Mouse (Mus musculus): ENCODE measurements around the gene Sptbn4. TPM values are rescaled to one million over a fixed set of nuclear protein-coding genes. Genes with fewer than 3 reads are reported as not detected.
A peak's percentile ranks its signal among the peaks of the same experiment; 100 is the strongest.

Gene Sptbn4
- polyA plus RNA-seq, 2 experiments, result 0.06 TPM

DNA sequence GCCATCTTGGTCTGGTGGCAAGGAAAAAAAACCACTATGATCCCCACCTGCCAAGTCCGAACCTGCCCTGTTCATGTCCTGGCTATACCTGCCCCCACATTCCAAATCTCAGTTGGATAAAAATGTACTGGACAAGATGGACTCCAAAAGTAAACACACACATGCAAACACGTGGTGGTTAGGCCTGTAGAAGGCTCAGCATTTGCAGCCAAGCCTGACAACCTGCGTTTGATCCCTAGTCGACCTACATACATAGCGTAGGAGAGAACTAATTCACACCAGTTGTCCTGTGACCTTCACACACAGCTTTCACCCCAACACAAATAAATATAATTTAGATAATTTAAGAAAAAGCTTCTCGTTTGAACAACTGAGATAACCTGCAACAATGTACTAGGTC, 86.7 kb downstream of the Sptbn4 start:
- H3K27ac ChIP-seq, result no peak overlapping the region
- TF ChIP-seq CTCF (IDR thresholded peaks at IDR 0.05; ENCODE audit: low read depth), result no peak
- TF ChIP-seq EP300 (IDR thresholded peaks at IDR 0.05; ENCODE audit: low read depth), result no peak
- peaks cover 38% of the 10 kb centered on the region for H3K27me3 ChIP-seq (ENCODE audit: control insufficient read depth, insufficient read depth, low read length)
- peak overlapping the region; percentile 66; the same call in 1 of the 2 replicates for H3K4me2 ChIP-seq (ENCODE audit: low read depth)
- no peak for DNase-seq (ENCODE audit: low read depth in 3 of 3, low spot score in 3 of 3)
- WGBS (ENCODE audit: insufficient replicate concordance), result 51% methylated on average over 6 of the region's 6 CpGs
- no peak for ATAC-seq (ENCODE audit: insufficient read depth)
- no peak overlapping the region for H3K9ac ChIP-seq (replicated peaks)
- H3K36me3 ChIP-seq (replicated peaks; ENCODE audit: control insufficient read depth, insufficient read depth, low read depth), result no peaks in the 10 kb centered on the region
- H3K4me1 ChIP-seq (replicated peaks; ENCODE audit: control insufficient read depth in 2 of 2, insufficient read depth in 2 of 2, low read length in 1 of 2), result peaks cover 6 to 24% of the 10 kb centered on the region in 2 experiments
- no peak overlapping the region for H3K4me3 ChIP-seq (ENCODE audit: insufficient read depth in 1 of 2, low read depth in 2 of 2, low read length in 2 of 2)
- H3K9me3 ChIP-seq (ENCODE audit: control insufficient read depth, low read length), result no peaks in the 10 kb centered on the region

DNA sequence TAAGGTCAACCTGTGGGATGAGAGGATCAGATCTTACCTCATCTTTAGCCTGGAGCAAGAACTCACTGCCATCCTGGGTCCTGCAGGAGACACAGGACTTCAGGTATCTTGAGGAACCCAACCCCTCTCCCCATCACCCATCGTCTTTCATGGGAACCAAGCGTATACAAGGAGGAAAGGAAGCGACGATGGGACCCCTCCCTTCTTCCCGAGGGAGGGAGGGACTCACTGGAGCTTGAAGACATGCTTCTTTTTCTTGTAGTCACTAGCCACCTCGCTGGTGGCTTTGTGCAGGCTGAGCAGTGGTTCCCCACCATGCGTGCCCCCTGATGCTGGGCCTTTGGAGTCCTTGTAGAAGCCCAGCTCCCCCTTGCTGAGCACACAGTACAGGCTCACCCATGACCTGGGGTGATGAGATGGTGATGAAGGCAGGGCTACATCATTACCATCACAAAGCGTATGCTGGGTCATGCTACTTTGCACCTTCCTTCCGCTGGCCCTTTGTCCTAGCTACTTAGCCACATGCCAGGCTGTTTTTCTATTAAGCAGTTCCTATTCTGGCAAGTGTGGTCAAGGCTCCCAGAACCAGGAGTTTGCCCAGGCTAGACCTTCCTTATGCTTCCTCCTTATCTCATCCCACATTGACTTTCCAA, 87.7 kb downstream of the Sptbn4 start:
- Histone ChIP-seq H3K9ac (replicated peaks) (no peak overlapping the region), H3K27ac (no peak overlapping the region), H3K9me3 (ENCODE audit: control insufficient read depth, low read length) (no peaks in the 10 kb centered on the region), H3K27me3 (ENCODE audit: control insufficient read depth, insufficient read depth, low read length) (peaks cover 29% of the 10 kb centered on the region), H3K4me3 (ENCODE audit: insufficient read depth in 1 of 2, low read depth in 2 of 2, low read length in 2 of 2) (no peak overlapping the region), H3K36me3 (replicated peaks; ENCODE audit: control insufficient read depth, insufficient read depth, low read depth) (no peaks in the 10 kb centered on the region), H3K4me2 (ENCODE audit: low read depth) (no peak overlapping the region), H3K4me1 (replicated peaks; ENCODE audit: control insufficient read depth in 2 of 2, insufficient read depth in 2 of 2, low read length in 1 of 2) (peaks cover 6 to 30% of the 10 kb centered on the region in 2 experiments)
- ATAC-seq (ENCODE audit: insufficient read depth) (no peak), DNase-seq (ENCODE audit: low read depth in 3 of 3, low spot score in 3 of 3) (no peak)
- WGBS (ENCODE audit: insufficient replicate concordance), result 81% methylated on average over 9 of the region's 9 CpGs
- TF ChIP-seq EP300 (IDR thresholded peaks at IDR 0.05; ENCODE audit: low read depth) (no peak), CTCF (IDR thresholded peaks at IDR 0.05; ENCODE audit: low read depth) (no peak)

DNA sequence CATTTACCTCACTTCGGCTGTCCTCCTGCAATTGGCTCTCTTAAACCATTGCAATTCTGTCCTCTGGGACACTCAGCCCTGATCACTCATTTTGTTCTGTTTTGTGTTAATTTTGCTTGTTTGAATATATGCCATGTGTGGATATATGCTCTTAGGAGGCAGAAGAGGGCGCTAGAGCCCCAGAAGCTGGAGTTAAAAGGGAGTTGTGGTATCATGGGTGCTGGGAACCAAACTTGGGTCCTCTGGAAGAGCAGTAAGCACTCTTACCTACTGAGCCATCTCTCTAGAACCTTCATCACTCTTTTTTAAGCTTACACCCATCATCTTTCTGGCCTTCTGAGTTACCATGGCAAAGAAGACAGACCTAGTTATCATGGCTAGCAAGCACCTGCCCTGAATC, 88.3 kb downstream of the Sptbn4 start:
- Histone ChIP-seq H3K4me1 (replicated peaks; ENCODE audit: control insufficient read depth in 2 of 2, insufficient read depth in 2 of 2, low read length in 1 of 2) (peaks cover 13 to 37% of the 10 kb centered on the region in 2 experiments), H3K27me3 (ENCODE audit: control insufficient read depth, insufficient read depth, low read length) (peaks cover 22% of the 10 kb centered on the region), H3K27ac (no peak overlapping the region), H3K9ac (replicated peaks) (no peak overlapping the region), H3K9me3 (ENCODE audit: control insufficient read depth, low read length) (no peaks in the 10 kb centered on the region), H3K4me3 (ENCODE audit: insufficient read depth in 1 of 2, low read depth in 2 of 2, low read length in 2 of 2) (no peak overlapping the region), H3K36me3 (replicated peaks; ENCODE audit: control insufficient read depth, insufficient read depth, low read depth) (no peaks in the 10 kb centered on the region), H3K4me2 (ENCODE audit: low read depth) (no peak overlapping the region)
- 56% methylated on average over 2 of the region's 2 CpGs for WGBS (ENCODE audit: insufficient replicate concordance)
- ATAC-seq (ENCODE audit: insufficient read depth), result no peak
- no peak for DNase-seq (ENCODE audit: low read depth in 3 of 3, low spot score in 3 of 3)
- TF ChIP-seq EP300 (IDR thresholded peaks at IDR 0.05; ENCODE audit: low read depth) (no peak), CTCF (IDR thresholded peaks at IDR 0.05; ENCODE audit: low read depth) (peak; percentile 12; the same call in 1 of the 2 replicates)

DNA sequence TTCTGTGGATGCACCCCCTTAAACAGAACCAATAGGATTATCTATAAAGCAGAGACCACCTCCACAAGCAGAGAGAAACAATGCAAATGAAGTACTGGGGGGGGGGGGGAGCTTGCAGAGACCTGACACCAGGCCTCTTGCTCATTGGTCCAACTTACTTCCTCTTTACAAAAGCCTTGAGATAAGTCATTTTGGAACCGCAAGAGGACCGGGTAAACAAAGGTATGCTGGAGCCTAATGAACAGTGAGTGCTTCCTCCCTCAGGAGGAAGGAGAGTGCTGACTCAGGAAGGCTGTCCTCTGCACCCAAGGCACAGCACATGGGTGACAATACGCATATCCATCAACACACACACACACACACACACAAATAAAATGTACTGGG, 89.9 kb downstream of the Sptbn4 start:
- no peak overlapping the region for H3K9ac ChIP-seq (replicated peaks)
- peaks cover 9% of the 10 kb centered on the region for H3K27me3 ChIP-seq (ENCODE audit: control insufficient read depth, insufficient read depth, low read length)
- WGBS (ENCODE audit: insufficient replicate concordance), result 3% methylated on average over 3 of the region's 3 CpGs
- TF ChIP-seq EP300 (IDR thresholded peaks at IDR 0.05; ENCODE audit: low read depth) (no peak), CTCF (IDR thresholded peaks at IDR 0.05; ENCODE audit: low read depth) (no peak)
- peak overlapping the region; percentile 71 for H3K4me2 ChIP-seq (ENCODE audit: low read depth)
- H3K27ac ChIP-seq, result no peak overlapping the region
- ATAC-seq (ENCODE audit: insufficient read depth), result no peak
- H3K4me1 ChIP-seq (replicated peaks; ENCODE audit: control insufficient read depth in 2 of 2, insufficient read depth in 2 of 2, low read length in 1 of 2), result peaks cover 15 to 43% of the 10 kb centered on the region in 2 experiments
- DNase-seq (ENCODE audit: low read depth in 3 of 3, low spot score in 3 of 3), result peak in 1 of 3 experiments; percentile 23
- H3K36me3 ChIP-seq (replicated peaks; ENCODE audit: control insufficient read depth, insufficient read depth, low read depth), result no peaks in the 10 kb centered on the region
- no peaks in the 10 kb centered on the region for H3K9me3 ChIP-seq (ENCODE audit: control insufficient read depth, low read length)
- no peak overlapping the region for H3K4me3 ChIP-seq (ENCODE audit: insufficient read depth in 1 of 2, low read depth in 2 of 2, low read length in 2 of 2)

DNA sequence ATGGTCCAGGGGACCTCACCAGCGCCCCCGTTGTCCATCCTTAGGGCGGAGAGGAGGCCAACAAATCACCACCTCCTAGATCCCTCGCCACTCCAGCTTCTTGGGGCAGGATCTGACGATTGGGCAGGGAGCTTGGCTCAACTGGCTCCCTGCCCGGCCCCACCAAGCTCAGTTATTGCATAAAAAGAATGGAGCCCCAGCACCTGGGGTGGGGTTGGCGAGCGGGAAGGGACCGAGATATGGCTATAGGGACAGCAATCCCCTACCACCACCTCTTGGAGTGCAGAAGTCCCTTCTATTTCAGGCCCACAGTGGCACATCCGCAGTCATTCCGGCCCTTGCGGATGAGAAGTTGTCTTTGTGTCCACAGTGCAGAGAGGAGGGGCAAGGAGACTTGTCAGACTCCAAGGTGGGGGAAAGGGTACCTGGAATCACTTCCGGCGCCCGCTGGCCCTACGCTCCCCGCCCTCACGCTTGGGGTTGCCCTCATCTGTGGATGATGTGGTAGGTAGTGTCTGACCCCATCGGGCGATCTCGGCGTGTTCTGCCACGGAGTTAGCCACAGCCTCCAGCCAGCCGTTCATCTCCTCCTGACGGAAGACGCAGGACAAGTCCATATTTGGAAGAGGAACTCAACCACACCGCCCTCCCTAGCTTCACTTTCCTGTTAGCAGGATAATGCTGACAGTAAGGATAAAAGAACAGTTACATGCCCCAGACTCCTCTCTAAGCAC, 90.5 kb downstream of the Sptbn4 start, which contains the start of gene Gm20479:
Gene Gm20479 (minus strand): TSS at position 559 of the 734 bp plus-strand sequence.
- no peak for TF ChIP-seq EP300 (IDR thresholded peaks at IDR 0.05; ENCODE audit: low read depth)
- no peak for TF ChIP-seq CTCF (IDR thresholded peaks at IDR 0.05; ENCODE audit: low read depth)
- H3K4me2 ChIP-seq (ENCODE audit: low read depth), result peak within 1 kb of the TSS; percentile 71
- no peak for ATAC-seq (ENCODE audit: insufficient read depth)
- H3K9ac ChIP-seq (replicated peaks), result peak within 1 kb of the TSS; percentile 49
- WGBS (ENCODE audit: insufficient replicate concordance), result 3% methylated on average over 27 of the region's 27 CpGs
- H3K4me1 ChIP-seq (replicated peaks; ENCODE audit: control insufficient read depth in 2 of 2, insufficient read depth in 2 of 2, low read length in 1 of 2), result peaks cover 15 to 43% of the 10 kb centered on the region in 2 experiments
- peak within 1 kb of the TSS; percentile 85 to 93 for H3K4me3 ChIP-seq (ENCODE audit: insufficient read depth in 1 of 2, low read depth in 2 of 2, low read length in 2 of 2)
- DNase-seq (ENCODE audit: low read depth in 3 of 3, low spot score in 3 of 3), result no peak
- H3K27ac ChIP-seq, result no peak within 1 kb of the TSS
- H3K27me3 ChIP-seq (ENCODE audit: control insufficient read depth, insufficient read depth, low read length), result peaks cover 5% of the 10 kb centered on the region
- H3K36me3 ChIP-seq (replicated peaks; ENCODE audit: control insufficient read depth, insufficient read depth, low read depth), result no peaks in the 10 kb centered on the region
- H3K9me3 ChIP-seq (ENCODE audit: control insufficient read depth, low read length), result no peaks in the 10 kb centered on the region
